Mouse (Mus musculus) layer of hippocampus, adult 8-10 months (tissue): ENCODE measurements around the gene Gpr21. TPM values are rescaled to one million over a fixed set of nuclear protein-coding genes. Genes with fewer than 3 reads are reported as not detected.

Experiments used
- total RNA-seq, 4 experiments: library from RNA; stranded (reverse); gene quantifications; 2 replicates each; pipeline ENCODE4 v1.2.4; 2022

Gene Gpr21
- total RNA-seq, 4 experiments from 2014 or later = 2.5 to 4.7 (median 3.9) TPM

Other genes starting within 250 kb of the Gpr21 start
- gene Olfr368, start 189.8 kb upstream of the Gpr21 start, total RNA-seq = not detected
- 10 to 100 TPM; 22.9 to 29.7 (median 25.0) TPM for gene Pdcl, start 157.0 kb upstream of the Gpr21 start, total RNA-seq
- 10 to 100 TPM; 66.8 to 99.9 (median 86.4) TPM for gene Rc3h2, start 93.4 kb upstream of the Gpr21 start, total RNA-seq
- 10 to 100 TPM in 2 of 4 experiments, 1 to 10 TPM in 2; 9.8 to 14.7 (median 11.6) TPM for gene Zbtb26, start 73.2 kb upstream of the Gpr21 start, total RNA-seq
- gene Zbtb6, start 73.2 kb upstream of the Gpr21 start, total RNA-seq = 10 to 100 TPM; 12.3 to 16.7 (median 15.0) TPM
- gene Rabgap1, start 73.1 kb upstream of the Gpr21 start, total RNA-seq = 100 to 1,000 TPM in 1 of 4 experiments, 10 to 100 TPM in 3; 85.8 to 106 (median 90.2) TPM
- gene Strbp, start 187.5 kb downstream of the Gpr21 start, total RNA-seq = 100 to 1,000 TPM; 154 to 203 (median 181) TPM